Mouse (Mus musculus) spleen, postnatal 4 days (tissue): ENCODE data around the gene Mfsd10.

Experiments
- DNase-seq, 2 experiments: peaks; one replicate each; pipeline ENCODE4 v3.0.0; 2022; ENCODE audit warnings: low spot score in 2 of 2

Gene Mfsd10

DNA sequence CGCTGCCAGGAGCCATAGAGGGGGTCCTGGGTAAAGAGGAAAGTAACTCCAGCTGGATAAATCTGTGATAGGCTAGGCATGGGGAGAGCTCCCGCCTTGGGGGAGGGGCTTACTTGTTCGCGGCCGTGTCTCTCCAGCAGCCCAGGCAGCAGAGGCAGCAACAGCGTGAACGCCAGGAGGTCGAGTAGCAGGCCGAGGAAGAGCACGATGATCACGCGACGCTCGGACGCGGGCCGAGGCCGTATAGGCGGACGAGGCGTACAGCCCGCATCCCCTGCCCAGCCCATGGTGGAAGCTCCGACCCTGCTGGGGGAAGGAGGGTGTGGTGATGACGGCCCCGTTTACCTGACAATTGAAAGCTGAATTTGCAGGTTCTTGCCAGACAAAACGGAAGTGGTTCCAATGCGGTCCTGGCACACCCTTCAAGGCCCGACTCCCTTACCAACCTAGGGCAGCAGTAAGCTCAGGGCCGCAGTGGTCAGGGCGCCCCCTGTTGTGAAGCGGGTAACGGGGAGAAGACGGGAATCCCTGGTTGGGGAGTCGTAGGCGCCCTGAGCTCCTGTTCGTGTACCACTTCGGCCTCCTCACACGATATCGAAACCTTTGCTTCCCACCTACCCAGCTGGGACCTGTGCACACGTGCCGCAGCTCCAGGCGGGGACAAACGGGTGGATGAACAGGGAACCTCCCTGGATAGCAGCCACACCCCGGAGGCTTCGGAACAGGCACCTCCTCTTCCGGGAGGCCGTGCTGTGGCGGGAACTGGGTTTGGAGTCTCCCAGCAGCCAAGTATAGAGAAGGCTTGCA is at the start of gene Mfsd10:
Gene Mfsd10, minus strand, starts transcription at position 732 of the 807 bp plus-strand sequence.
- DNase-seq = peak; percentile 77 to 87

DNA sequence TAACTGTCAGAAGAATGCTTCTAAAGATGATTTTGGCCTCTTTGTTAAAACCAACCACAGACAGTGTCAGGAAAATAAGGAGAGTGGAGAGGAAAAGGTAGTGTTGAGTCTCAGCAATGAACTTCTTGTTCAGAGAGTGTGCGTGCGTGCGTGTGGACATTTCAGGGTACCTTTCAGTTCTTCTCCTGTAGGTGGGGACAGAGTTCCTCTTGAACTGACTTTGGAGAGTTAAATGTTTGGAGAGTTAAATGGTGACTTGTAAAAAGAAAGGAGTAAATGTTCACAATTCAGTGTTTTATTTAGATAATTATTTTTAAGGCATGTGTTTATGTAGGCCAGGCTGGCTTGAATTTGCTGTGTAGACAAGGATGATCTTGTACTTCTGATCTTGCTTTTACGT is 33.3 kb upstream of the Mfsd10 start:
- DNase-seq = peak in 1 of 2 experiments; percentile 50

DNA sequence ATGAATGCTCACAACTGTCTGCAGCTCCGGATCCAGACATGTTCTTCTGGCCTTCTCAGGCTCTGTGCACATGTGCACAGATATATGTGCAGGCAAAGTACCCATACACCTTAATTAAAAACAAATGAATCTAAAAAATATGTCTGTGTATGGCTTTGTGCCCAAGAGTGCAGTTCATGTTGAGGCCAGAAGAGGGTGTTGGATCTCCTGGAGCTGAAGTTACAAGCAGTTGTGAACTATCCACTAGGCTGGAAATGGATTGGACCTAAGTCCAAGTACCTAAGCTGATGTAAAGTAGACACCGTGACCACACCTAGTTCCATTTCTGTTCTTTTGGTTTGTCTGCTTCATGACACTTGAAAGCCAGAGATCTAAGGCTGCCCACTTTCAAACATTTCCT is 32.5 kb upstream of the Mfsd10 start:
- DNase-seq = peak in 1 of 2 experiments; percentile 48

DNA sequence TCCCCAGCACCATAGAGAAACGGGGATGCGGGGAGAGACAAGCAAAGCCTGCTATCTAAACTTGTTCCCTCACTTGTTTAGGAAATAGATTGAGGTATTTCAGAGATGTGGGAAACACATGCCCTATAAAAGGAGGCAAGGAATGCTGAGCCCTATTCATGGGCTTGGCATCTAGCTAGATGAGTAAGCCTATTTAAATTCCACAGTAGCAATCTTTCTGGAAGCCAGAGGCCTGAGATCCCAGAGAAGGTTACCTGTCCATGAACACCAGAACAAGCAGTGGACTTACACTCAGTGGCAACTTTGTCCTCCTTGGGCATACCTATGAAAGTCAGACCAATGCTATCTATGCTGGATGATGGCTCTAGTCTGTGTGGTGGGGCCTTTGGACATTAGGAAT is 26.2 kb upstream of the Mfsd10 start:
- DNase-seq = peak in 1 of 2 experiments; percentile 17

DNA sequence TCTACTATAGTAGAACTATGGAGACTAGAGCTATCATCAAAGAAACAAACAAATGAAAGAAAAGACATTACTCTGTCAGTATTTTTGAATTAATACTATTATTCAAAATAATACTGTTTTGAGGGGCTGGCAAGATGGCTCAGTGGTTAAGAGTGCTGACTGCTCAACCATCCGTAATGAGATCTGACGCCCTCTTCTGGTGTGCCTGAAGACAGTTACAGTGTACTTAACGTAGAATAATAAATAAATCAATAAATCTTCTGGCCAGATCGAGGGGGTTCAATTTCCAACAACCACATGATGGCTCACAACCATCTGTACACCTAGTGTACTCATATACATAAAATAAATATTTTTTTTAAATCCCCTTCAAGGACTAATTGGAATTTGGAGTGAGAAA is 24.9 kb upstream of the Mfsd10 start:
- DNase-seq = peak in 1 of 2 experiments; percentile 29

DNA sequence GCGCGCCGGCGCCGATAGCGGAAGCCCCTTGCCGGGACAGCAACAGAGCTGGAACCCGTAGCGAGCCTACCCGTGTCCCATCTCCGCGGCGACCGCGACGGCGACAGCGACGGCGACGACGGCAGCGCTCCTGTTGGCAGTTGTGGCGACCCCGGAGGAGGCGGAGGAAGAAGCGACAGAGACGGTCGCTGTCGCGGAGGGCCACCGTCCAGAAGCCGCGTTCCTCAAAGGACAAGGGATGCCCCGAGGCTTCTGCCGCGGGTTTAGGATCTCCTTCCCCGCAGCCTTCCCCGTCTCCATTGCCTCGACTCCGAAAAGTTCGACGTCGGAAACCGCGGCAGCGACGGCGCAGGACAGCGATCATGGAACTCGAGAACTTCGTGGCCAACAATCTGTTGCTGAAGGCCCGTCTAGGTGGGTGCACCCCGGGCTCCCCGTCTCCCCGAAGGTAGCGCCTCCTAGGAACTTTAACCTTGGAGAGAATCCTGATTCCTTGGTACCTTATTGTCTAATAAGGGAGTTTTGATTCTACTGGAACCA is 23.6 kb upstream of the Mfsd10 start:
- DNase-seq = no peak

DNA sequence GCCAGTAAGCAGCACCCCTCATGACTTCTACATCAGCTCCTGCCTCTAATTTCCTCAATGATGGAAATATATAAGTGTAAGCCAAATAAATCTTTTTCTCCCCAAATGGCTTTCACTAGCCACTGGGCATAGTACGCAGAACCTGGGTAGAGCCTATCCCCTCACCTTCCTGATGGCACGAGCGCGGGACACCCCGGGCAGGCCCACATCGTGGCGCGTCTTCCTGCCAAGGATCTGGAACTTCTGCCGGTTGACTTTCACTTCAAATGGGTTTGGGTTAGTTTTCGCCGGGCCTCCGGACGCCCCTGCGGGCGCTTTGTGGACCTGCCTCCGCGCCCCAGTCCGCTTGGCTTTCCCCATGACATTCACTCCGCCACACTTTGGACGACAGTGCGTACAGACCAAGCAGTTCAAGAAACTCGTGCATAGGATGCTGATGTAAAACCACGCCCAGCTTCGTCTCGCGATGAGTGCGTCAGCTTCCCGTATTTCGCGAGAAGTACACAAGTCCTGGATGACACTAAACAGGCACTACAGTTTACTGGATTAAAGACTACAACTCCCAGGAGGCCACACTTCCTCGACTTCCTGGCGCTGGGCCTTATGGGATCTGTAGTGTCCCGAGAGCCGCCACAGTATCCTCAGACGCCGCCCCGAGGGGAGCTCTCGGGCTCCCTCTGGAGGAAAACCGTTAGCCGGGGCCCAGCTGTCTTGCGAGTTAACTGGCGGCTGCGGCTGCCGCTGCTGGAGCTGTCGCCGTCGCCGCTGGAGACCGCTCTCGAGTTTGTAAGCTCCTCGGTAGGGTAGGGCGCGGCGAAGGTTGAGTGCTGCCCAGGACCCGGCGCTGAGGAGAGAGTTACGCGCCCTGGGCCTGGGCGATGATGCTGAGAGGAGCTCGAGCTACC is 22.9 kb upstream of the Mfsd10 start, which contains the start of the genes Nop14 and Grk4:
Gene Nop14, minus strand, starts transcription at position 463 of the 905 bp plus-strand sequence.
Gene Grk4, plus strand, starts transcription at position 694 of the 905 bp plus-strand sequence.
- DNase-seq = peak; percentile 99

DNA sequence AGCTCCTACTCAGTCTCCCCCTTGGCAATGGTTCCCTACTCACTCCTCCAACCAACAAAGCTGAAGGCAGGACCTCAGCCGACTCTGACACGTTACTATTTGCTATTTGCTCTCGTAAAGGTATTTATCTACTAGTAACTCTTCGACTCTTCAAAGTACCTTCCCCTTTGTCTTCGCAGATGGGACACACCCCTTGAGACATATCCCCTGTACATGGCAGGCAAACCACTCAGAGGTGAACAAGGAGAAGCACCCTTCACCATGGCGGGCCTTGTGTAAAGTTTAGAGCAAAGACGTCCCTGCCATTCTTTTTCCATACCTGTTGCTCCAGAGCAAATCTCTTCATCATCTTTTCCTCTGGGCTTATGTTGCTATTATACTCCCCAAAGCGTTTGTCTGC is 20.5 kb upstream of the Mfsd10 start:
- no peak for DNase-seq

DNA sequence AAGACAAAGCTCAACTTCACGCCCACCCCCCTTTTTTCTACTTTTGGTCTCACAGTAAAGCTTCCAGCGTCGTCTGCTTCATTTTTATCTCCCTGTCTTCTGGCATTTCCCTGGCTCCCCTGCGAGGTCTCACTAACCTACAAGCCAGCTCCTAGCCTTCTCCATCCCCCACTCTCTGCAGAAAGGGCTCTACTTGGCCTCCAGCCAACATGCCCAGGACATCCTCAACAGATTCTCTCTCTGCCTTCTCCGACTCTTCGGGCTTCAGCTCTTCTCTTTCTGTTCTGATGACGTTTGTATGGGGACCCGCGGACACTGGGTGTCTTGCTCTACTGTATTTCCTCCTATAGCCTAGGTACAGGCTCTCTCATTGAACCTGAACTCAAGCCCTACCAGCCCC is 17.9 kb upstream of the Mfsd10 start:
- DNase-seq = no peak

DNA sequence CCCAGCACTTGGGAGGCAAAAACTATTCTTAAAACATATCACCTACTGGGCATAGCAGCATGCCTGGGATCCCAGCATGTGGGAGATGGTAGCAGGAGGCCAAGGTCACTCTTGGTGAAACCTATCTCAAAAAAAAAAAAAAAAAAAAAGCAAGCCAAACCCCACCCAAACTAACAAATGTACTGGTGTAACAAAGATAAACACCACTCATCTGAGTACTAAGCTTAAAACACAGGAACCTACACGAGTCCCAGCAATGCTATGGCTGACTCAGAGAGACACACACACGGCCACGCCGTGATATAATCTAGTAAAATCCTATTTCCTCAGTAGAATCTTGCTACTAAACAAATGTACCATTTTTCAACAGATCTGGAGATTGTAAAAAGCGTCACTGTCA is 15.9 kb upstream of the Mfsd10 start:
- DNase-seq = no peak

DNA sequence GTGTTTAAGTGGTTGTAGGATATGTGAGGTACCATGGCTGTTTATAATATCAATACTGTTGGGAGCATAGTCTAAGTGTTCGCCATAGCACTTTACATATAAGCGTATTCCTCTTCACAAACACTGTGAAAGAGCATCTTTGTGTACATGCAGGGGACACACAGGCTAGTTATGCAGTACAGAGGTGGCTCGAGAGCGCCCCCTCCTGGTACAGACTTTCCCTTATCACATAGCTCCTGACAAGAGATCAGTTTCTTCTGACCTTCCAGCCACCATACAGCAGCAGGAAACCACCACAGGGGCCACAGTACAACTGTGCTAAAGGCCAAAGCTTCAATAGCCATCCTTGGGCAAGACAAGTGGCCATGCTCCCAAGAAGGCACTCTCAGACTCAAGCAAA is 10.6 kb upstream of the Mfsd10 start:
- peak; percentile 76 to 91 for DNase-seq

DNA sequence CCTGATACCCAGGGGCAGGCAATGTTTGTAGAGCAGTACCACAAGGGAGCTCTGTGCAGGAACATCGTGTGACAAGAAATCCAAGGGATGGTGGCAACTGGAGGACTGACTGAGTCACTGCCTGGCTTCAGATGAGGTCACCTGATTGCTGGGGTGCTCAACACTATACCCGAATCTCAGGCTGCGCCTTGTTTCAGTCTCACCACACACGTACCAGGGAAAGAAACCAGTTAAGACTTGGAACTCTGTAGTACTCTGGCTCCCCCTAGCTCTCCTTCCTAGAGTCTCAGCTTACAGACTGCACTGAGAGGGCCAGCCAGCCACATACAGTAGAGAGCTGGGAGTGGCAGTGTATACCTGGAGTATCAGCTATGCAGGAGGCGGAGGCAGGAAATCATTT is 5.9 kb upstream of the Mfsd10 start:
- peak in 1 of 2 experiments; percentile 36 for DNase-seq

DNA sequence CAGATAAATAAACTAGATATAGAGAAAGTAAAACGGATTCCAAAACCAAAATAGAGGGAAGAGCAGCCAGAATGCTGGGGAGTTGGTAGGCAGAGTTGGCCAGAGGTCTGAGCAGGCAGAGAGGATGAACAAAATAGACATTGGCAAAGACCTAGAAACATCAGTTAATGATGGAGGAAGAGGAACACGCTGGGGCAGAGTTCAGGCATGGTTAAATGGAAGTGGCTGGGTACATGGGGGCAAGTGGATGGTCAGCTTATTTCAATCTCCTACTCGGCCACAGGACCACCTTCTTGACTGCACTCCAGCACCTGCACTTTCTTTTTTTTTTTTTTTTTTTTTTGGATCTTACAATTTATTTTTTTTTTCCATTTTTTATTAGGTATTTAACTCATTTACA is 5.0 kb upstream of the Mfsd10 start:
- no peak for DNase-seq

DNA sequence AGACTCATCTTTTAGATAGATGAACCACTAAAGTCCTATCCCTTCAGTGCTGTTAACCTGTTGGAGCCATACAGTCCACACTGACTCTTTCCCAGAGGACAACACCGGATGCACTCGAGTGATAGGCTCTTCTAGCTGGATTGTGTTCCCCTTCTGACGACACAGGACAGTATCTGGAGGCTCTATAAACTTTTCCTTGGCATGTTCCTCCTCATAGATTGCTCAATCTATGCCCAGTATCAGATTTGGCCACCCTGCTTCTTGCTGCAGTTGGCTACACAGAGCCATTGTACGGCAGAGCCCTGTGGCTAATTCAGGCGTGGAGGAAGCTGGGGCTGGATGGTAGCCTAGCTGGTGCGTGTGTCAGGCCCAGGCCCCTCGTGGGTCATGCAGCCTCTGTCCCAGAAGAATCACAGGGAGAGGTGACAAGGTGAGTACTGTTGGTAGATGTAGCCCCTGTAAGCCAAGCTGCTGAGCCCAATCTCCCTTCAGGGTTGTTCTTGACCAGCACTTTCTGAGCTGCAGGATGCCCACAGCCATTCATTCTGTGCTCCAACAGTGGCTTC is 662 bp upstream of the Mfsd10 start:
- no peak for DNase-seq

DNA sequence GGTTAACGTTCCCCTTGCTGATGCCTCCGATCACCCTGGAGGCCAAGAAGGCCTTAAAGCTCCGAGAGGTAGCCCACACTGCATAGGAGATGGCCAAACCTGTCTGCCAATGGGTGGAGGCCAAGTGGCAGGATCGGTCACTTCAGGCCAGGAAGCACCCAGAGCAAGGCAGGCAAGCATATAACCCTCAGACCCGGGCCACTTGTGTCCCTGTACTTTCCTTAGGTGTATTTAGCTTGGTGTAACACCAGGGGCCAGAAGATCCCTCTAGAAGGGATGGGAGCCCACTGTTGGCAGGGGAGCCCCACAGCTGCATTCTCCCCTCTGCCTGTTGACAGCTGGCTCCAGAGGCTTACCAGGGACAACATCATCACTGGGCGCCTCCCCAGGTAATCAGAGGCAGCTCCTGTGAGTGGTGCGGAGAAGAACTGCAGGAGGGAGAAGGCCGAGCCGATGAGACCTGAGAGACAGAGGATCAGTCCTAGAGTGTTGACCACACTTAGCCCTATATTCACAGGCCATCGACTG is 1.3 kb downstream of the Mfsd10 start:
- DNase-seq = no peak

DNA sequence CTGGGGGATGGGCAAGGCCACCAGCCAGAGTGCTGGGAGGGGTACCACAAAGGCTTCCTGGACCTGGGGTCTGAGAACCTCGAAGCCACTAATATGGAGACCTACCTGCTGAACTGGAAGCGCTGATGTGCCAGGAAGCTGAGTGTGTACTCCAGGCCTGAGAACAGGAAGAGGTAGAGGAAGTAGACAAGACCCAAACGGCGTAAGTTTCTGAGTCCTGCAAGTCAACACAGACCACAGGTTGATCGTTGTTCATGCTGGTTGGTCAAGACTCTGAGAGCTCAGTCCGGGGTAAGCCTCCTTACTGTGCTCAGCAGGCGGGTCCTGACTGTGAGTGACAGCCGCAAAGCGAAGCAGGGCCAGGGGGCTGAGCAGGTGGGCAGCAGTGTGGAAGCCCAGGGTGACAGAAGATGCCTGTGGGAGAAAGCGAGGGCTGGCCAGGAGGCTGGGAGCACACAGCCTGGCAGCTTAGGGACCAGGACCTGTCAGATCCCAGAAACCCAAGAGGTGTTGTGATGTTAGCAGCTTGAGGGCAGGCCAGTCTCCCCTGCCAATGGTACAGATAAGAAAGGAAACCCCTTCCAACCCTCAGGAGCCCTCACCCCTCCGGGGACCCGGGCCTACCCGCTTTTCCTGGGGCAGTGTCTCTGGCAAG is 2.1 kb downstream of the Mfsd10 start:
- peak; percentile 30 to 70 for DNase-seq

DNA sequence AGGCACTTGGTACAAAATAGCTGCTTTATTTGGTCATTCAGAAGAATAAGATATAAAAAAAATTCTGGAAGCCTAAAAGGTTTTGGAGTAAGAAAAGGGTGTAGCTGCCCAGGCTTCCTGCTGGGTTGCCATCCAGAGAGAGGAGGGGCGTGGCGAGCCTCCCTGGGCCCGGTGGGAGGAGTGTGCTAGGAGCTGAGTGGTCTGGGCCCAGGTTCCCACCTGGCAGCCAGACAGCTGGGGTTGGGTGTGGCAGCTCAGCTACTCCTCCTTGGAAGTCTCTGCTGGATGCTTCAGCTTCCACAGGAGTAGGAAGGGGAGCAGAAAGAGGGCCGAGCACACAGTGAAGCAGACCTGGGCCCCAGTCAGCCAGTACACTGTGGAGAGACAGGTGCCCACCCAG is 3.4 kb downstream of the Mfsd10 start:
- no peak for DNase-seq

DNA sequence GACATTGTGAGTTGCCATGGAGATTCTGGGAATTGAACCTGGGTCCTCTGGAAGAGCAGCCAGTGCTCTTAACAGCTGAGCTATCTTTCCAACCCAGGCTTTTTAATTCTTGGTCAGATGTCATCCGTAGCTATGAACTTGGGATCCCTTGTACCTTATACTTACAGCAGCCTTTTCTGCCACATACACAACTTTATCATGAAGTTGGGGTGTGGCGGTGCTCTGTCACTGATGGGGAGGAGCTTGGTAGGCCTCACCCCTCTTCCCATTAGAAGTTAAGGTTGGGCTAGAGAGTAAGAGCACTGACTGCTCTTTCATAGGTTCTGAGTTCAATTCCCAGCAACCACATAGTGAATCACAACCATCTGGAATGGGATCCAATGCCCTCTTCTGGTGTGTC is 4.0 kb downstream of the Mfsd10 start:
- DNase-seq = no peak

DNA sequence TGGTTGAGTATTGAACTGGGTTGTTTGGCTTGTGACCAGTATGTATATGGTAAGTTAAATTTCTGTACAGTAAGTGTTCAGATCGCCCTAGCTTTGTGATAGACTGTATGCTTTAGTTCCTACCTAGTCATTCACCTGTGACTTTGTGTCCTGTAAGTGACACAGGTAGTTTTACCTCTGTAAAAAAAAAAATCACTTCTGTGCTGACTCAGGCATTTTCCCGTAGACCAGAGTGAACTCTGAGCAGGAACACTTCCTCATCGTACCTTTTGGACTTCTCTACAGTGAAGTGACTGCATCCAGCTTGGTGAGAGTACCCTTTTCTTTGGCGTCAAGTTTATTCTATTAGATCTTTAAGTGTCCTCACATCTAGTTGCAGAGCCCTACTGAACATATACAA is 27.0 kb downstream of the Mfsd10 start:
- DNase-seq = no peak

DNA sequence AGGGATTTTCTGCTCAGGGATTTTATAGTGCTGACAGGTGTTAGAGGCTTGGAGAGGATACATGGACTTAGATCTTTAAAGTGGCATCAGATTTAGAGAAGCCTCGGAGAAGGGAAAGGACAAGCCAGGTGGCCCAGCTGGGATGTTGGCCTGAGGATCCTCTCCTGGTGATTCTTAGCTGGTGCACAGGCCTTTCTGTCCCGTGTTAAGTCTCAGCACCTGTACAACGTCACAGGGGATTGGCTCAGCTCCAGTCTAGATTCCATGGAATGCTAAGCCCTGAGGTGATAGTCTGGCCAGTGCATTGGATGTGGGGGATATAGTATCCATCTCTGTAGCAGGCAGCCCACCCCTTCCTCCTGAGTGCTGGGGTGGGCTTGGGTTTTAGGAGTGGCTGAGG is 28.8 kb downstream of the Mfsd10 start:
- no peak for DNase-seq
